Mouse (Mus musculus) forebrain, embryonic 14.5 days (tissue): ENCODE data around the gene Ptpn1. TPM values are rescaled to one million over a fixed set of nuclear protein-coding genes. Genes with fewer than 3 reads are reported as not detected.

Experiments used
- ATAC-seq: fragments of 200-750 bp; cut with Nextera tagmentation; 2 replicates; pipeline ENCODE4 v1.8.0; 2017; ENCODE audit warnings: mild to moderate bottlenecking, moderate library complexity
- DNase-seq: peaks from one replicate; pipeline ENCODE4 v3.0.0-alpha.2; 2015; ENCODE audit warnings: low spot score
- H3K27ac ChIP-seq: fragments of 300-500 bp; sonication (generic); 2 replicates; pipeline ENCODE4 v1.5.1; 2014; ENCODE audit warnings: low read depth, mild to moderate bottlenecking, control low read depth, low read length, moderate library complexity
- H3K27me3 ChIP-seq: fragments of 300-500 bp; sonication (generic); replicated peaks from 2 replicates; pipeline ENCODE4 v1.6.1; 2014; ENCODE audit warnings: low read length, control low read depth, mixed read lengths; ENCODE audit not compliant: control insufficient read depth, insufficient read depth
- H3K36me3 ChIP-seq: fragments of 300-500 bp; sonication (generic); 2 replicates; pipeline ENCODE4 v1.6.1; 2014; ENCODE audit warnings: low read length, control low read depth; ENCODE audit not compliant: control insufficient read depth, insufficient read depth
- H3K4me1 ChIP-seq: fragments of 300-500 bp; sonication (generic); 2 replicates; pipeline ENCODE4 v1.6.1; 2014; ENCODE audit warnings: antibody characterized with exemption, low read length, control low read depth; ENCODE audit not compliant: control insufficient read depth, insufficient read depth
- H3K4me2 ChIP-seq: fragments of 300-500 bp; sonication (generic); 2 replicates; pipeline ENCODE4 v1.6.1; 2014; ENCODE audit warnings: mild to moderate bottlenecking, control low read depth, low read length
- H3K4me3 ChIP-seq: fragments of 300-500 bp; sonication (generic); 2 replicates; pipeline ENCODE4 v1.5.1; 2014; ENCODE audit warnings: low read depth, low read length, control low read depth
- H3K9ac ChIP-seq: fragments of 300-500 bp; sonication (generic); 2 replicates; pipeline ENCODE4 v1.6.1; 2014; ENCODE audit warnings: mild to moderate bottlenecking, low read length, control low read depth, moderate library complexity
- H3K9me3 ChIP-seq: fragments of 300-500 bp; sonication (generic); replicated peaks from 2 replicates; pipeline ENCODE4 v1.6.1; 2016; ENCODE audit warnings: low read length, control low read depth, mixed read lengths; ENCODE audit not compliant: control insufficient read depth
- WGBS: fragments of 180-500 bp; shearing (Covaris S2); extraction: QIAGEN DNeasy Blood & Tissue Kit; methylation state at CpG from one replicate; pipeline ENCODE4 v1.1.7; 2014; 5-methylcytosine and 5-hydroxymethylcytosine counted together
- polyA plus RNA-seq: library from polyadenylated mRNA; unstranded; fragments of >200 nt; fragmentation: Nextera tagmentation; extraction: Ambion mirVana; gene quantifications from 2 replicates; pipeline ENCODE4 v1.2.1, GENCODE M21; 2014

The Ptpn1 gene
- polyA plus RNA-seq, 1 experiment from 2014 or later, result 65.1 TPM

GRCm38 (mm10) chr2:167963778-167964300, 32.0 kb downstream of the Ptpn1 start:
- Histone ChIP-seq H3K36me3 (peaks cover 59% of the 10 kb centered on the region), H3K27me3 (no peaks in the 10 kb centered on the region), H3K4me3 (no peak overlapping the region), H3K27ac (no peak overlapping the region), H3K4me2 (no peak overlapping the region), H3K4me1 (no peaks in the 10 kb centered on the region), H3K9me3 (no peaks in the 10 kb centered on the region), H3K9ac (no peak overlapping the region)
- no peak for DNase-seq
- WGBS, result 91% methylated on average over 9 of the region's 9 CpGs
- ATAC-seq, result no peak

GRCm38 (mm10) chr2:167964320-167964719, 32.5 kb downstream of the Ptpn1 start:
- no peak overlapping the region for H3K9ac ChIP-seq
- no peak overlapping the region for H3K27ac ChIP-seq
- ATAC-seq (no peak), DNase-seq (no peak)
- no peaks in the 10 kb centered on the region for H3K9me3 ChIP-seq
- WGBS, result 92% methylated on average over 9 of the region's 9 CpGs
- no peak overlapping the region for H3K4me2 ChIP-seq
- peaks cover 64% of the 10 kb centered on the region for H3K36me3 ChIP-seq
- H3K4me1 ChIP-seq, result no peaks in the 10 kb centered on the region
- H3K27me3 ChIP-seq, result no peaks in the 10 kb centered on the region
- H3K4me3 ChIP-seq, result no peak overlapping the region

- Histone ChIP-seq H3K4me2 (no peak overlapping the region), H3K4me1 (no peaks in the 10 kb centered on the region), H3K27ac (no peak overlapping the region), H3K4me3 (no peak overlapping the region), H3K9ac (no peak overlapping the region), H3K9me3 (no peaks in the 10 kb centered on the region), H3K36me3 (peaks cover 74% of the 10 kb centered on the region), H3K27me3 (no peaks in the 10 kb centered on the region)
- WGBS, result 97% methylated on average over 3 of the region's 3 CpGs
- DNase-seq (no peak), ATAC-seq (no peak)
These were observed 34.1 kb downstream of the Ptpn1 start for GRCm38 (mm10) chr2:167965911-167966310.

GRCm38 (mm10) chr2:167968504-167968903, 36.6 kb downstream of the Ptpn1 start:
- no peak overlapping the region for H3K4me2 ChIP-seq
- H3K4me3 ChIP-seq, result no peak overlapping the region
- H3K9me3 ChIP-seq, result no peaks in the 10 kb centered on the region
- DNase-seq (no peak), ATAC-seq (no peak)
- 96% methylated on average over 7 of the region's 7 CpGs for WGBS
- H3K27me3 ChIP-seq, result no peaks in the 10 kb centered on the region
- H3K4me1 ChIP-seq, result no peaks in the 10 kb centered on the region
- no peak overlapping the region for H3K27ac ChIP-seq
- H3K9ac ChIP-seq, result no peak overlapping the region
- peaks cover 99% of the 10 kb centered on the region for H3K36me3 ChIP-seq

GRCm38 (mm10) chr2:167969851-167970541, 38.1 kb downstream of the Ptpn1 start:
- ATAC-seq (no peak), DNase-seq (peak; percentile 55)
- no peak overlapping the region for H3K9ac ChIP-seq
- H3K27me3 ChIP-seq, result no peaks in the 10 kb centered on the region
- 74% methylated on average over 10 of the region's 10 CpGs for WGBS
- no peaks in the 10 kb centered on the region for H3K9me3 ChIP-seq
- H3K4me2 ChIP-seq, result no peak overlapping the region
- H3K4me1 ChIP-seq, result no peaks in the 10 kb centered on the region
- peak overlapping the region; percentile 36; the same call in 1 of the 2 replicates for H3K27ac ChIP-seq
- peaks cover 99% of the 10 kb centered on the region for H3K36me3 ChIP-seq
- H3K4me3 ChIP-seq, result no peak overlapping the region

GRCm38 (mm10) chr2:167972146-167972545, 40.3 kb downstream of the Ptpn1 start:
- DNase-seq (no peak), ATAC-seq (no peak)
- no peaks in the 10 kb centered on the region for H3K4me1 ChIP-seq
- H3K27ac ChIP-seq, result no peak overlapping the region
- H3K4me2 ChIP-seq, result no peak overlapping the region
- H3K9ac ChIP-seq, result no peak overlapping the region
- H3K4me3 ChIP-seq, result no peak overlapping the region
- H3K9me3 ChIP-seq, result no peaks in the 10 kb centered on the region
- 76% methylated on average over 5 of the region's 5 CpGs for WGBS
- no peaks in the 10 kb centered on the region for H3K27me3 ChIP-seq
- H3K36me3 ChIP-seq, result peaks cover 99% of the 10 kb centered on the region

- DNase-seq, result no peak
- no peak for ATAC-seq
- Histone ChIP-seq H3K4me1 (no peaks in the 10 kb centered on the region), H3K27ac (no peak overlapping the region), H3K9me3 (no peaks in the 10 kb centered on the region), H3K4me2 (no peak overlapping the region), H3K27me3 (no peaks in the 10 kb centered on the region), H3K9ac (no peak overlapping the region), H3K4me3 (no peak overlapping the region), H3K36me3 (peaks cover 99% of the 10 kb centered on the region)
- 63% methylated on average over 1 of the region's 1 CpGs for WGBS
These were observed 41.0 kb downstream of the Ptpn1 start for GRCm38 (mm10) chr2:167972809-167973208.

GRCm38 (mm10) chr2:167975746-167976145, 43.9 kb downstream of the Ptpn1 start:
- ATAC-seq, result no peak

GRCm38 (mm10) chr2:167978271-167978670, 46.4 kb downstream of the Ptpn1 start:
- no peak overlapping the region for H3K9ac ChIP-seq
- peaks cover 68% of the 10 kb centered on the region for H3K36me3 ChIP-seq
- H3K4me1 ChIP-seq, result no peaks in the 10 kb centered on the region
- H3K4me3 ChIP-seq, result no peak overlapping the region
- H3K4me2 ChIP-seq, result no peak overlapping the region
- no peaks in the 10 kb centered on the region for H3K27me3 ChIP-seq
- ATAC-seq (no peak), DNase-seq (no peak)
- 95% methylated on average over 10 of the region's 10 CpGs for WGBS
- no peak overlapping the region for H3K27ac ChIP-seq
- H3K9me3 ChIP-seq, result no peaks in the 10 kb centered on the region

More at GRCm38 (mm10) chr2:167975746-167976145, 43.9 kb downstream of the Ptpn1 start:
- H3K4me2 ChIP-seq, result no peak overlapping the region
- 94% methylated on average over 12 of the region's 12 CpGs for WGBS
- no peak overlapping the region for H3K4me3 ChIP-seq
- no peak overlapping the region for H3K9ac ChIP-seq
- no peak for DNase-seq
- H3K4me1 ChIP-seq, result no peaks in the 10 kb centered on the region
- H3K27ac ChIP-seq, result no peak overlapping the region
- no peaks in the 10 kb centered on the region for H3K27me3 ChIP-seq
- no peaks in the 10 kb centered on the region for H3K9me3 ChIP-seq
- peaks cover 93% of the 10 kb centered on the region for H3K36me3 ChIP-seq
